Mouse (Mus musculus): ENCODE data around the gene Haus2.

GRCm38 (mm10) chr2:120578286-120578685 is 30.9 kb upstream of the Haus2 start:
- TF ChIP-seq POLR2A (IDR thresholded peaks at IDR 0.05; ENCODE audit: insufficient read depth, low read length) (no peak), CTCF (IDR thresholded peaks at IDR 0.05; ENCODE audit: low read depth, low read length) (no peak)

All from ES-Bruce4 (cell line).